Mouse (Mus musculus) midbrain, postnatal 0 days (tissue): ENCODE measurements at regions not wholly inside any gene's neighbourhood (a gene's known extent, or its start where the extent isn't known, plus 50 kb on each side); places are given as distances from the start of the nearest gene placed in this dataset.
"Not testable (repeated sequence)": the region's sequence is repeated elsewhere in the genome, so short reads cannot be mapped to it uniquely, and the experiment has no call there.

Experiments
- ATAC-seq: fragments of 200-750 bp; cut with Nextera tagmentation; 2 replicates; pipeline ENCODE4 v1.8.0; 2017; ENCODE audit warnings: moderate number of reproducible peaks, mild to moderate bottlenecking, moderate TSS enrichment, moderate library complexity; ENCODE audit not compliant: low FRiP score
- DNase-seq: peaks from one replicate; pipeline ENCODE4 v3.0.0-alpha.2; 2015; ENCODE audit warnings: low spot score
- H3K27ac ChIP-seq: fragments of 300-500 bp; sonication (generic); 2 replicates; pipeline ENCODE4 v1.5.1; 2014; ENCODE audit warnings: low read depth, mild to moderate bottlenecking, low read length, mixed read lengths
- H3K27me3 ChIP-seq: fragments of 300-500 bp; sonication (generic); 2 replicates; pipeline ENCODE4 v1.6.1; 2014; ENCODE audit warnings: low read length, control low read depth, mixed read lengths; ENCODE audit not compliant: insufficient read depth
- H3K36me3 ChIP-seq: fragments of 300-500 bp; sonication (generic); 2 replicates; pipeline ENCODE4 v1.6.1; 2014; ENCODE audit warnings: low read length, control low read depth, mixed read lengths; ENCODE audit not compliant: insufficient read depth
- H3K4me1 ChIP-seq: fragments of 300-500 bp; sonication (generic); 2 replicates; pipeline ENCODE4 v1.6.1; 2014; ENCODE audit warnings: mild to moderate bottlenecking, control low read depth, antibody characterized with exemption, low read length, mixed read lengths; ENCODE audit not compliant: insufficient read depth
- H3K4me2 ChIP-seq: fragments of 300-500 bp; sonication (generic); 2 replicates; pipeline ENCODE4 v1.6.1; 2014; ENCODE audit warnings: low read depth, mild to moderate bottlenecking, low read length, mixed read lengths; ENCODE audit not compliant: poor library complexity, severe bottlenecking
- H3K4me3 ChIP-seq: fragments of 300-500 bp; sonication (generic); 2 replicates; pipeline ENCODE4 v1.5.1; 2014; ENCODE audit warnings: low read depth, mild to moderate bottlenecking, low read length, moderate library complexity
- H3K9ac ChIP-seq: fragments of 300-500 bp; sonication (generic); replicated peaks from 2 replicates; pipeline ENCODE4 v1.6.1; 2014; ENCODE audit warnings: mild to moderate bottlenecking, low read length, moderate library complexity, mixed read lengths; ENCODE audit not compliant: poor library complexity, severe bottlenecking
- H3K9me3 ChIP-seq: fragments of 300-500 bp; sonication (generic); 2 replicates; pipeline ENCODE4 v1.6.1; 2016; ENCODE audit warnings: low read length, control low read depth
- CTCF ChIP-seq: IDR thresholded peaks from 2 replicates; pipeline ENCODE4 v1.5.1; 2016; ENCODE audit warnings: antibody characterized with exemption, mild to moderate bottlenecking
- WGBS: fragments of 180-500 bp; shearing (Covaris S2); extraction: QIAGEN DNeasy Blood & Tissue Kit; methylation state at CpG from one replicate; pipeline ENCODE4 v1.1.7; 2014; 5-methylcytosine and 5-hydroxymethylcytosine counted together

GRCm38 (mm10) chr14:35740845-35741244 lies 70.9 kb downstream of the 4930596D02Rik start:
- H3K9ac ChIP-seq = no peak overlapping the region
- TF ChIP-seq CTCF = no peak
- no peaks in the 10 kb centered on the region for H3K4me1 ChIP-seq
- WGBS = 58% methylated on average over 4 of the region's 4 CpGs
- H3K27me3 ChIP-seq = no peaks in the 10 kb centered on the region
- no peak overlapping the region for H3K27ac ChIP-seq
- DNase-seq = no peak
- H3K36me3 ChIP-seq = no peaks in the 10 kb centered on the region
- ATAC-seq = no peak
- H3K9me3 ChIP-seq = no peaks in the 10 kb centered on the region
- H3K4me2 ChIP-seq = no peak overlapping the region
- no peak overlapping the region for H3K4me3 ChIP-seq

- Histone ChIP-seq H3K27me3 (no peaks in the 10 kb centered on the region), H3K27ac (no peak overlapping the region), H3K9me3 (no peaks in the 10 kb centered on the region), H3K4me2 (no peak overlapping the region), H3K9ac (no peak overlapping the region), H3K4me1 (no peaks in the 10 kb centered on the region), H3K36me3 (no peaks in the 10 kb centered on the region), H3K4me3 (no peak overlapping the region)
- ATAC-seq = no peak
- TF ChIP-seq CTCF = no peak
- DNase-seq = peak; percentile 0
- WGBS = 58% methylated on average over 1 of the region's 1 CpGs
These were observed 81.1 kb downstream of the 4930596D02Rik start for GRCm38 (mm10) chr14:35730681-35731080.

- H3K9me3 ChIP-seq = 0 out of 2 replicates have a peak, but pooled peaks cover 2% of the 10 kb centered on the region
- no peaks in the 10 kb centered on the region for H3K36me3 ChIP-seq
- 96% methylated on average over 2 of the region's 2 CpGs for WGBS
- TF ChIP-seq CTCF = no peak
- no peaks in the 10 kb centered on the region for H3K4me1 ChIP-seq
- DNase-seq = no peak
- no peak overlapping the region for H3K4me2 ChIP-seq
- no peaks in the 10 kb centered on the region for H3K27me3 ChIP-seq
- H3K27ac ChIP-seq = no peak overlapping the region
- no peak overlapping the region for H3K4me3 ChIP-seq
- no peak overlapping the region for H3K9ac ChIP-seq
- ATAC-seq = no peak
These were observed 126.6 kb downstream of the 4930596D02Rik start for GRCm38 (mm10) chr14:35685211-35685610.

GRCm38 (mm10) chr14:35673090-35673489 lies 138.7 kb downstream of the 4930596D02Rik start:
- Histone ChIP-seq H3K4me1 (no peaks in the 10 kb centered on the region), H3K4me3 (no peak overlapping the region), H3K36me3 (no peaks in the 10 kb centered on the region), H3K4me2 (no peak overlapping the region), H3K9ac (no peak overlapping the region), H3K27me3 (no peaks in the 10 kb centered on the region), H3K27ac (no peak overlapping the region), H3K9me3 (no peaks in the 10 kb centered on the region)
- TF ChIP-seq CTCF = no peak
- DNase-seq (no peak), ATAC-seq (no peak)
- 53% methylated on average over 4 of the region's 4 CpGs for WGBS

- no peak for ATAC-seq
- Histone ChIP-seq H3K4me1 (no peaks in the 10 kb centered on the region), H3K36me3 (no peaks in the 10 kb centered on the region), H3K27ac (no peak overlapping the region), H3K9ac (no peak overlapping the region), H3K9me3 (0 out of 2 replicates have a peak, but pooled peaks cover 4% of the 10 kb centered on the region), H3K4me2 (no peak overlapping the region), H3K4me3 (no peak overlapping the region), H3K27me3 (no peaks in the 10 kb centered on the region)
- no peak for TF ChIP-seq CTCF
- no peak for DNase-seq
- 86% methylated on average over 3 of the region's 3 CpGs for WGBS
These were observed 161.4 kb downstream of the 4930596D02Rik start for GRCm38 (mm10) chr14:35650381-35650780.

- H3K4me1 ChIP-seq, H3K9ac ChIP-seq, H3K27me3 ChIP-seq, H3K36me3 ChIP-seq, H3K27ac ChIP-seq, H3K9me3 ChIP-seq, H3K4me2 ChIP-seq, H3K4me3 ChIP-seq, ATAC-seq, DNase-seq: not testable (repeated sequence)
- WGBS = 76% methylated on average over 1 of the region's 1 CpGs
These were observed 162.1 kb downstream of the 4930596D02Rik start for GRCm38 (mm10) chr14:35649658-35650057.
